Mouse (Mus musculus): Measurements from ENCODE around the gene March11. TPM values are rescaled to one million over a fixed set of nuclear protein-coding genes. Genes with fewer than 3 reads are reported as not detected.

March11 gene
- 0.18 and 0.24 TPM in 2 replicates for polyA plus RNA-seq (2015; fragmentation: Nextera tagmentation; extraction: Ambion mirVana)

DNA sequence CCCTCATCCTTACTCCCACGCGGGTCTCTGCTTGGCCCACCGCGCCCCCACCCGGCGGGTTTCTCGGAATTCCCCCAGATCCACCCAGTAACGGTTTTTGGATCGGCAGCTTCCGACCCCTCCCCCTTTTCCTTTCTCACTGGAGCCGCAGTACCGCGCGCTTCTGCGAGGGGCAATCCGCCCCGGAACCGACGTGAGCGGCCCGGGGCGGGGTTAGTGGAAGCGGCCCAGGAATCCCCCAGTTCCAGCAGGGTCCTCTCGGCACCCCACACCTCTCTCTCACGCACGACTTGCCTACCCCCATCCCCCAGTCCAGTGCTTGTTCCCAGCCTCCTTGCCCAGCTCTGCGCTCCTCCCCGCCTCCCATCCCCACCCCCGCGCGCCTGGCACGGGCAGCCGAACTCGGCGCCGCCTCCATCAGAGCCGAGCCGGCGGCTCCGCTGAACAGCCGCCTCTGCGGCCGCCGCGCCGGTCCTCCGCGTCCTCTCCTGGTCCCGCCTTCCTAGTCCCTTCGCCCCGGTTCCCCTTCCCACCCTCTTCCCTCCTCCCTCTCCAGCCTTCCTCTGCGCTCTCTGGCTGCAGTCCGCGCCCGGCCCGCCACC, at the start of gene March11:
TSS of gene March11 (plus strand) at position 420 of the 602 bp plus-strand sequence.
- peak; percentile 73 for ATAC-seq (ENCODE audit: low read depth)
- H3K9me3 ChIP-seq (ENCODE audit: control insufficient read depth, low read length), result no peaks in the 10 kb centered on the region
- no peak within 1 kb of the TSS for H3K9ac ChIP-seq (ENCODE audit: low read length)
- H3K4me2 ChIP-seq (ENCODE audit: low read depth, low read length), result peak within 1 kb of the TSS; percentile 86
- peak within 1 kb of the TSS; percentile 55 for H3K4me3 ChIP-seq (ENCODE audit: low read length)
- peaks cover 21% of the 10 kb centered on the region for H3K27me3 ChIP-seq (ENCODE audit: control insufficient read depth, insufficient read depth, low read depth, low read length)
- H3K4me1 ChIP-seq (replicated peaks; ENCODE audit: control insufficient read depth, insufficient read depth, low read length), result no peaks in the 10 kb centered on the region
- no peak within 1 kb of the TSS for H3K27ac ChIP-seq (ENCODE audit: low read length)
- WGBS, result 1% methylated on average over 28 of the region's 56 CpGs
- H3K36me3 ChIP-seq (ENCODE audit: control insufficient read depth, insufficient read depth, low read length), result no peaks in the 10 kb centered on the region

- Histone ChIP-seq H3K36me3 (ENCODE audit: control insufficient read depth, insufficient read depth, low read length) (no peaks in the 10 kb centered on the region), H3K4me3 (ENCODE audit: low read length) (no peak overlapping the region), H3K27me3 (ENCODE audit: control insufficient read depth, insufficient read depth, low read depth, low read length) (no peaks in the 10 kb centered on the region), H3K9ac (ENCODE audit: low read length) (no peak overlapping the region), H3K4me2 (ENCODE audit: low read depth, low read length) (no peak overlapping the region), H3K9me3 (ENCODE audit: control insufficient read depth, low read length) (no peaks in the 10 kb centered on the region), H3K4me1 (replicated peaks; ENCODE audit: control insufficient read depth, insufficient read depth, low read length) (no peaks in the 10 kb centered on the region), H3K27ac (ENCODE audit: low read length) (no peak overlapping the region)
- no peak for ATAC-seq (ENCODE audit: low read depth)
- 48% methylated on average over 1 of the region's 1 CpGs for WGBS
These were observed 46.5 kb upstream of the March11 start for GRCm38 (mm10) chr15:26262336-26262735.

DNA sequence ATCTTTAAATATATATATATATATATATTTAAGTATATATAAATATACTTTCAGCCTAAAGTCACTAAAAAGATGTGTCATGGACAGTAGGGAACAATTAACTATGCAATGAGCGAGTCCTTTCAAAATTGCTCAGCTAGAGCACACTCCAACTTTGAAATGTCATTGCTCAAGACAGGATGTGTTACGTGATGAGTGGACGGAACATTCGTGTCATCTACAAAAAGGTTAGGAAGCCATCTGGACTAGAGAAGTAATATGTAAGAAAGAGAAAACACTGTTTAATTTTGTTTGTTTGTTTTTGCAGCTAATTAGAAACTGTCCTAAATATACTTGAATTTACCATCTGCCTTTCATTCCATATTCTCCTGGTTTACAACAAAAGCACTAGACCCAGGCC, 39.3 kb upstream of the March11 start:
- Histone ChIP-seq H3K9me3 (ENCODE audit: control insufficient read depth, low read length) (no peaks in the 10 kb centered on the region), H3K27me3 (ENCODE audit: control insufficient read depth, insufficient read depth, low read depth, low read length) (no peaks in the 10 kb centered on the region), H3K27ac (ENCODE audit: low read length) (no peak overlapping the region), H3K36me3 (ENCODE audit: control insufficient read depth, insufficient read depth, low read length) (no peaks in the 10 kb centered on the region), H3K4me2 (ENCODE audit: low read depth, low read length) (no peak overlapping the region), H3K9ac (ENCODE audit: low read length) (no peak overlapping the region), H3K4me1 (replicated peaks; ENCODE audit: control insufficient read depth, insufficient read depth, low read length) (no peaks in the 10 kb centered on the region), H3K4me3 (ENCODE audit: low read length) (no peak overlapping the region)
- 63% methylated on average over 4 of the region's 4 CpGs for WGBS
- ATAC-seq (ENCODE audit: low read depth), result no peak

DNA sequence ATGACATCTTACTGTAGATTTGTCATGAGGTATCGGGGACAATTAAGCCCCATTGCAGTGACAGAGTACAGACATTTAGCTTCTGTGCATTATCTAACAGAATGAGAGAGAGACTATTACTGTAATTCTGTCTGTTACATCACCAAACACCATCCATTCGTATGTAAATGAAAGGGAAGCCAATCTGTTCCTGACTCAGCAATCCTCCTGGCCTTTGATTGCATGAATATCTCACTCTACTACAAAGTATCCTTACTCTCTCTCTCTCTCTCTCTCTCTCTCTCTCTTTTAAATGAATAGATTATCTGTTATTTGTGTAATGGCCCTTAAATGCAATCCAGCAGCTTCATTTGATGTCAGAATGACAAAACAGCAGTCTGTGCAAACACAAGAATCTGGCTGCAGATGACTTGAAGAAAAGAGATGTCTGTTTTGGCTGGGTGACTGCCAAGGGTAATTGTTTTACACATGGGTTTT, 32.8 kb upstream of the March11 start:
- peaks cover 4% of the 10 kb centered on the region; the same call in 1 of the 2 replicates for H3K4me1 ChIP-seq (replicated peaks; ENCODE audit: control insufficient read depth, insufficient read depth, low read length)
- ATAC-seq (ENCODE audit: low read depth), result peak; percentile 80
- no peaks in the 10 kb centered on the region for H3K27me3 ChIP-seq (ENCODE audit: control insufficient read depth, insufficient read depth, low read depth, low read length)
- H3K36me3 ChIP-seq (ENCODE audit: control insufficient read depth, insufficient read depth, low read length), result no peaks in the 10 kb centered on the region
- no peaks in the 10 kb centered on the region for H3K9me3 ChIP-seq (ENCODE audit: control insufficient read depth, low read length)
- no peak overlapping the region for H3K4me2 ChIP-seq (ENCODE audit: low read depth, low read length)
- no peak overlapping the region for H3K27ac ChIP-seq (ENCODE audit: low read length)
- H3K9ac ChIP-seq (ENCODE audit: low read length), result no peak overlapping the region
- 40% methylated on average over 2 of the region's 2 CpGs for WGBS
- H3K4me3 ChIP-seq (ENCODE audit: low read length), result no peak overlapping the region

- Histone ChIP-seq H3K27ac (ENCODE audit: low read length) (no peak overlapping the region), H3K9ac (ENCODE audit: low read length) (no peak overlapping the region), H3K36me3 (ENCODE audit: control insufficient read depth, insufficient read depth, low read length) (no peaks in the 10 kb centered on the region), H3K4me3 (ENCODE audit: low read length) (no peak overlapping the region), H3K4me2 (ENCODE audit: low read depth, low read length) (no peak overlapping the region), H3K4me1 (replicated peaks; ENCODE audit: control insufficient read depth, insufficient read depth, low read length) (peaks cover 4% of the 10 kb centered on the region; the same call in 1 of the 2 replicates), H3K9me3 (ENCODE audit: control insufficient read depth, low read length) (no peaks in the 10 kb centered on the region), H3K27me3 (ENCODE audit: control insufficient read depth, insufficient read depth, low read depth, low read length) (no peaks in the 10 kb centered on the region)
- WGBS, result 44% methylated on average over 5 of the region's 5 CpGs
- peak; percentile 36; the same call in 1 of the 2 replicates for ATAC-seq (ENCODE audit: low read depth)
These were observed 32.2 kb upstream of the March11 start for GRCm38 (mm10) chr15:26276608-26277007.

DNA sequence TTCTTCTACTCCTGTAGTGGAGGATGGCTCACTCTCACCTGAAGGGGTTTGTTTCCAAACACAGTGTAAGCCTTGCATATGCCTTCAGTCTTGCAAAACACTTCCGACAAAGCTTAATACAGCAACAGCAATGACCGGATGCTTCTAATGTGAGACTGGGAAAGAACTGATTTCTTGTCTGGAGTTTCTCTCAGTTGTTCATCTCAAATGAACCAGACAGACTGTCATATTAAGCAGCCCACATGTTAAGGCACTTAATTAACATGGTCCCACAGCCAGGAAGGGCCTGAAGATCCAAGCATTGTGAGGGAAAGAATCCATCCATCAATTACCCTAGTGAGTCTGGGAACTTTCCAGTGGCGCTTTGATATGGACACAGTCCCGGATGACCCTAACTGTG, 17.0 kb upstream of the March11 start:
- Histone ChIP-seq H3K36me3 (ENCODE audit: control insufficient read depth, insufficient read depth, low read length) (no peaks in the 10 kb centered on the region), H3K4me2 (ENCODE audit: low read depth, low read length) (no peak overlapping the region), H3K4me3 (ENCODE audit: low read length) (no peak overlapping the region), H3K27ac (ENCODE audit: low read length) (no peak overlapping the region), H3K4me1 (replicated peaks; ENCODE audit: control insufficient read depth, insufficient read depth, low read length) (no peaks in the 10 kb centered on the region), H3K9ac (ENCODE audit: low read length) (no peak overlapping the region), H3K9me3 (ENCODE audit: control insufficient read depth, low read length) (no peaks in the 10 kb centered on the region), H3K27me3 (ENCODE audit: control insufficient read depth, insufficient read depth, low read depth, low read length) (no peaks in the 10 kb centered on the region)
- ATAC-seq (ENCODE audit: low read depth), result no peak
- 58% methylated on average over 4 of the region's 4 CpGs for WGBS

DNA sequence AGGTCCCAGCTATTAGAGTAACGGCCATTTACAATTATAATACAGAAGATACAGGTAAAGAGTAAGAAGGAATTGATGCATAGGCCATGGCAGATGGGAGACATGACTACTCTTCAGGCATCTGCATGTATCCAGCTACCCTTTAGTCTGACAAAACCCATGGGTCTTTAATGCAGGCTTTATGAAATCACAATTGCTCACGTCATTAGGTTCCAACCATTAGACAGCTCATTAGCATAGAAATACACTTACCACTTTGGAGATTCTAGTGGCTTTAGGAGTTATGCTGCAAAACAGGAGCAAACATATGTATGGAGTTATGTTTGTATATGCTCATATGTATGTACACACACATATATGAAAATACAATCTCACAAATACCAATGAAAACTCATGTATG, 16.0 kb upstream of the March11 start:
- Histone ChIP-seq H3K9ac (ENCODE audit: low read length) (no peak overlapping the region), H3K27ac (ENCODE audit: low read length) (no peak overlapping the region), H3K4me1 (replicated peaks; ENCODE audit: control insufficient read depth, insufficient read depth, low read length) (no peaks in the 10 kb centered on the region), H3K36me3 (ENCODE audit: control insufficient read depth, insufficient read depth, low read length) (no peaks in the 10 kb centered on the region), H3K27me3 (ENCODE audit: control insufficient read depth, insufficient read depth, low read depth, low read length) (no peaks in the 10 kb centered on the region), H3K4me3 (ENCODE audit: low read length) (no peak overlapping the region), H3K9me3 (ENCODE audit: control insufficient read depth, low read length) (no peaks in the 10 kb centered on the region), H3K4me2 (ENCODE audit: low read depth, low read length) (no peak overlapping the region)
- ATAC-seq (ENCODE audit: low read depth), result no peak
- 68% methylated on average over 2 of the region's 2 CpGs for WGBS

- no peak for ATAC-seq (ENCODE audit: low read depth)
- H3K36me3 ChIP-seq (ENCODE audit: control insufficient read depth, insufficient read depth, low read length), result no peaks in the 10 kb centered on the region
- no peak overlapping the region for H3K9ac ChIP-seq (ENCODE audit: low read length)
- H3K4me3 ChIP-seq (ENCODE audit: low read length), result no peak overlapping the region
- H3K9me3 ChIP-seq (ENCODE audit: control insufficient read depth, low read length), result no peaks in the 10 kb centered on the region
- 36% methylated on average over 1 of the region's 1 CpGs for WGBS
- H3K27me3 ChIP-seq (ENCODE audit: control insufficient read depth, insufficient read depth, low read depth, low read length), result no peaks in the 10 kb centered on the region
- H3K27ac ChIP-seq (ENCODE audit: low read length), result no peak overlapping the region
- H3K4me2 ChIP-seq (ENCODE audit: low read depth, low read length), result no peak overlapping the region
- H3K4me1 ChIP-seq (replicated peaks; ENCODE audit: control insufficient read depth, insufficient read depth, low read length), result no peaks in the 10 kb centered on the region
These were observed 15.6 kb upstream of the March11 start for GRCm38 (mm10) chr15:26293215-26293614.

GRCm38 (mm10) chr15:26298668-26299067, 10.2 kb upstream of the March11 start:
- no peak overlapping the region for H3K4me2 ChIP-seq (ENCODE audit: low read depth, low read length)
- H3K9ac ChIP-seq (ENCODE audit: low read length), result no peak overlapping the region
- 88% methylated on average over 6 of the region's 6 CpGs for WGBS
- no peaks in the 10 kb centered on the region for H3K36me3 ChIP-seq (ENCODE audit: control insufficient read depth, insufficient read depth, low read length)
- no peaks in the 10 kb centered on the region for H3K4me1 ChIP-seq (replicated peaks; ENCODE audit: control insufficient read depth, insufficient read depth, low read length)
- H3K4me3 ChIP-seq (ENCODE audit: low read length), result no peak overlapping the region
- H3K27ac ChIP-seq (ENCODE audit: low read length), result no peak overlapping the region
- H3K27me3 ChIP-seq (ENCODE audit: control insufficient read depth, insufficient read depth, low read depth, low read length), result no peaks in the 10 kb centered on the region
- H3K9me3 ChIP-seq (ENCODE audit: control insufficient read depth, low read length), result no peaks in the 10 kb centered on the region
- ATAC-seq (ENCODE audit: low read depth), result no peak
